Mouse (Mus musculus) olfactory bulb, adult 2 months (tissue): Measurements from ENCODE around the gene Cox10.

Experiments used
- CTCF ChIP-seq: fragments of 200-500 bp; IDR thresholded peaks from 2 replicates; pipeline ENCODE4 v1.5.1; 2012; ENCODE audit warnings: low read depth, mild to moderate bottlenecking, low read length, moderate library complexity; ENCODE audit not compliant: insufficient read depth
- POLR2A ChIP-seq: fragments of 200-500 bp; IDR thresholded peaks from 2 replicates; pipeline ENCODE4 v1.6.1; 2012; ENCODE audit warnings: mild to moderate bottlenecking, low read depth, low read length, moderate library complexity; ENCODE audit not compliant: insufficient read depth

- TF ChIP-seq CTCF (peak; percentile 78), POLR2A (no peak)
These were observed 158.7 kb downstream of the Cox10 start for GRCm38 (mm10) chr11:63920531-63920930.
